Mouse (Mus musculus) neural tube, embryonic 11.5 days (tissue): Measurements from ENCODE around the gene Trf. TPM values are rescaled to one million over a fixed set of nuclear protein-coding genes. Genes with fewer than 3 reads are reported as not detected.

Source experiments
- ATAC-seq: fragments of 200-750 bp; cut with Nextera tagmentation; 2 replicates; pipeline ENCODE4 v1.8.0; 2017; ENCODE audit warnings: moderate number of reproducible peaks, mild to moderate bottlenecking, moderate TSS enrichment, moderate library complexity; ENCODE audit not compliant: insufficient read depth, low FRiP score, low TSS enrichment
- DNase-seq: peaks from one replicate; pipeline ENCODE4 v3.0.0-alpha.2; 2015; ENCODE audit warnings: low spot score
- H3K27ac ChIP-seq: fragments of 300-500 bp; sonication (generic); 2 replicates; pipeline ENCODE4 v1.5.1; 2014; ENCODE audit warnings: low read depth, mild to moderate bottlenecking, low read length
- H3K27me3 ChIP-seq: fragments of 300-500 bp; sonication (generic); 2 replicates; pipeline ENCODE4 v1.6.1; 2014; ENCODE audit warnings: mild to moderate bottlenecking, low read length, mixed read lengths; ENCODE audit not compliant: control insufficient read depth, insufficient read depth
- H3K36me3 ChIP-seq: fragments of 300-500 bp; sonication (generic); 2 replicates; pipeline ENCODE4 v1.6.1; 2014; ENCODE audit warnings: mild to moderate bottlenecking, low read length, moderate library complexity, mixed read lengths; ENCODE audit not compliant: control insufficient read depth, insufficient read depth
- H3K4me1 ChIP-seq: fragments of 300-500 bp; sonication (generic); 2 replicates; pipeline ENCODE4 v1.6.1; 2014; ENCODE audit warnings: low read length, mixed read lengths; ENCODE audit not compliant: control insufficient read depth, insufficient read depth
- H3K4me2 ChIP-seq: fragments of 300-500 bp; sonication (generic); 2 replicates; pipeline ENCODE4 v1.6.1; 2014; ENCODE audit warnings: low read depth, mild to moderate bottlenecking, moderate library complexity
- H3K4me3 ChIP-seq: fragments of 300-500 bp; sonication (generic); 2 replicates; pipeline ENCODE4 v1.5.1; 2014; ENCODE audit warnings: low read depth, low read length
- H3K9ac ChIP-seq: fragments of 300-500 bp; sonication (generic); 2 replicates; pipeline ENCODE4 v1.6.1; 2014; ENCODE audit warnings: mild to moderate bottlenecking, low read length
- H3K9me3 ChIP-seq: fragments of 300-500 bp; sonication (generic); 2 replicates; pipeline ENCODE4 v1.6.1; 2016; ENCODE audit warnings: low read length; ENCODE audit not compliant: control insufficient read depth
- WGBS: fragments of 180-500 bp; shearing (Covaris S2); extraction: QIAGEN DNeasy Blood & Tissue Kit; methylation state at CpG from one replicate; pipeline ENCODE4 v1.1.7; 2014; 5-methylcytosine and 5-hydroxymethylcytosine counted together
- polyA plus RNA-seq: library from polyadenylated mRNA; unstranded; fragments of >200 nt; fragmentation: Nextera tagmentation; extraction: Ambion mirVana; gene quantifications from 2 replicates; pipeline ENCODE4 v1.2.1, GENCODE M21; 2014

Trf gene
- polyA plus RNA-seq, 1 experiment from 2014 or later, result 28.5 TPM

GRCm38 (mm10) chr9:103246526-103247168 lies 16.4 kb upstream of the Trf start:
- Histone ChIP-seq H3K27me3 (no peaks in the 10 kb centered on the region), H3K4me3 (no peak overlapping the region), H3K4me1 (no peaks in the 10 kb centered on the region), H3K36me3 (no peaks in the 10 kb centered on the region), H3K9me3 (no peaks in the 10 kb centered on the region), H3K4me2 (no peak overlapping the region), H3K27ac (no peak overlapping the region), H3K9ac (no peak overlapping the region)
- DNase-seq, result no peak
- ATAC-seq, result no peak
- 88% methylated on average over 8 of the region's 8 CpGs for WGBS

GRCm38 (mm10) chr9:103243640-103244039 lies 13.4 kb upstream of the Trf start:
- Histone ChIP-seq H3K4me2 (no peak overlapping the region), H3K4me3 (no peak overlapping the region), H3K36me3 (no peaks in the 10 kb centered on the region), H3K27ac (no peak overlapping the region), H3K9ac (no peak overlapping the region), H3K27me3 (no peaks in the 10 kb centered on the region), H3K4me1 (no peaks in the 10 kb centered on the region), H3K9me3 (no peaks in the 10 kb centered on the region)
- ATAC-seq (no peak), DNase-seq (no peak)
- 93% methylated on average over 4 of the region's 4 CpGs for WGBS

DNA sequence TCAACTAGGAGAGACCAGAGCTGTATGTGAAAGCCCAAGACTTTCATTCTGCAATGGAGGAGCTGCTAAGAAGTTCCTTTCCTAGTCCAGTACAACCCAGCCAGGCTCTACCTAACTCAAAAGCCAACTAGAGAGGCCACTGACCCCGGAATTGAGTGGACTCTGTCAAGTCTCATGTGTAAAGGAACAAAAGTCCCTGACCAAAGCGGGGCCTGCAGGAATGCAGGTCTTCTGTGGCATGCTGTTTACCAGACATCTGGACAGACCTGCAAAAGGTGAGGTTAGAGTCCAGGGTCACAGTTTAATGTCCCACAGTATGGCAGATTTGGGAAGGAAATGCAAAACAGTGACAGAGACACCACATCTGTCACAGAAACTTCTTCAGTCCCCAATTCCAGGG lies 11.0 kb upstream of the Trf start:
- Histone ChIP-seq H3K9me3 (no peaks in the 10 kb centered on the region), H3K4me2 (no peak overlapping the region), H3K4me3 (no peak overlapping the region), H3K4me1 (no peaks in the 10 kb centered on the region), H3K27ac (no peak overlapping the region), H3K36me3 (no peaks in the 10 kb centered on the region), H3K9ac (no peak overlapping the region), H3K27me3 (no peaks in the 10 kb centered on the region)
- DNase-seq (no peak), ATAC-seq (no peak)
- 89% methylated on average over 2 of the region's 2 CpGs for WGBS

- no peak for ATAC-seq
- no peak for DNase-seq
- H3K27ac ChIP-seq, result no peak overlapping the region
- no peak overlapping the region for H3K4me3 ChIP-seq
- no peaks in the 10 kb centered on the region for H3K9me3 ChIP-seq
- H3K36me3 ChIP-seq, result no peaks in the 10 kb centered on the region
- H3K4me2 ChIP-seq, result no peak overlapping the region
- 91% methylated on average over 6 of the region's 6 CpGs for WGBS
- no peaks in the 10 kb centered on the region for H3K27me3 ChIP-seq
- H3K9ac ChIP-seq, result no peak overlapping the region
- H3K4me1 ChIP-seq, result no peaks in the 10 kb centered on the region
Measured at GRCm38 (mm10) chr9:103239471-103239870, 9.2 kb upstream of the Trf start.

DNA sequence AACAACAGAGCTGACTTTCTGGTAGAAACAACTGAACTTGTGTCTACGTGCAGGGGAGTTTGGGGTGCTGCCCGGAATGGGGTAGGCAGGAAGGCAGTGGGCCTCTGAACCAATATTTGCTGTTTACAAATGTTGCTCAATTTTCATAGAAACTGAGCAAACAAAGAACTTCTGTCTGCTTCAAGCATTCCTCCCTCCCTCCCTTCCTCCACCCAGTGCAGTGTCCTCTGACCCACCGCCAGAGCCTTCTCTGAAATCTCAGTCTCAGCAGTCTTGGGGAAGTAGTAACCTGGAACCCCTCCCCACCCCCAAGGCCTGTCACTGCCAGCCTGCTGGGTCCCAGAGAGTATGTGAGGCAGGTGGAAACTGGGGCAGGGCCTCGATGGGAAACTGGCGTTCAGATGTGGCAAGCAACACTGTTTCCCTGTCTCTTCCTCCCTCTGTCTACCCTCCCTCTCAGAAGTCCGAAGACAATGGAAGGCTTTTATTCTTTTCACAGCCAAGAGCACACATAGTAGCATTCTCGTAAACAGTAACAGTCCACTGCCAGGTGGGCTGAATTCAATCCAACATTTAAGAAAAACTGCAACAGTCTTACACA lies 4.4 kb upstream of the Trf start:
- H3K27ac ChIP-seq, result no peak overlapping the region
- 65% methylated on average over 7 of the region's 7 CpGs for WGBS

DNA sequence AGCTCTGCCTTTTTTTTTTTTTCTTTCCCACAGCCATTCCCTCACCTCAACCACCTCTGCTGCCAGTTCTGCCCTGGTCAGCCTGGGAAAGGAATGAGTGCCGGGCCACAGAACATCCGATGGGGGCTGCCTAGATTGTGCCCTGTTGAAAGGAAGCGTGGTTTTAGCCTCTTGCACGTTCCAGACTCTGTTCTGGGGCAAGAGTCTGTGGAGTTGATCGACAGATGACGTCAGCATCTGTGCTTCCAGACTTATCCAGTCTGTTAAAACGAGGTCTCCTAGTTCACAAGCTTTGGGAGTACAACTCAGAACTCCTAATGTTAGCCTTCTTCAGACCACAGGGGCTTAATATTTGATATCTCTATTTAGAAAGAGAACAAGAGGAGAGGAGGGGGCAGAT lies 3.8 kb upstream of the Trf start:
- Histone ChIP-seq H3K27ac (no peak overlapping the region), H3K9me3 (no peaks in the 10 kb centered on the region), H3K27me3 (no peaks in the 10 kb centered on the region), H3K4me3 (no peak overlapping the region), H3K4me2 (no peak overlapping the region), H3K9ac (no peak overlapping the region), H3K36me3 (no peaks in the 10 kb centered on the region), H3K4me1 (no peaks in the 10 kb centered on the region)
- no peak for DNase-seq
- whole genome bisulfite sequencing, result 85% methylated on average over 7 of the region's 7 CpGs
- no peak for ATAC-seq

More for the DNA sequence above, 4.4 kb upstream of the Trf start:
- no peaks in the 10 kb centered on the region for H3K9me3 ChIP-seq
- no peak for DNase-seq
- H3K4me1 ChIP-seq, result no peaks in the 10 kb centered on the region
- no peaks in the 10 kb centered on the region for H3K27me3 ChIP-seq
- H3K36me3 ChIP-seq, result no peaks in the 10 kb centered on the region
- H3K4me3 ChIP-seq, result no peak overlapping the region
- H3K4me2 ChIP-seq, result no peak overlapping the region
- no peak overlapping the region for H3K9ac ChIP-seq
- ATAC-seq, result no peak

- Histone ChIP-seq H3K4me1 (no peaks in the 10 kb centered on the region), H3K4me2 (no peak overlapping the region)
Measured at GRCm38 (mm10) chr9:103233006-103233395, 2.8 kb upstream of the Trf start.

DNA sequence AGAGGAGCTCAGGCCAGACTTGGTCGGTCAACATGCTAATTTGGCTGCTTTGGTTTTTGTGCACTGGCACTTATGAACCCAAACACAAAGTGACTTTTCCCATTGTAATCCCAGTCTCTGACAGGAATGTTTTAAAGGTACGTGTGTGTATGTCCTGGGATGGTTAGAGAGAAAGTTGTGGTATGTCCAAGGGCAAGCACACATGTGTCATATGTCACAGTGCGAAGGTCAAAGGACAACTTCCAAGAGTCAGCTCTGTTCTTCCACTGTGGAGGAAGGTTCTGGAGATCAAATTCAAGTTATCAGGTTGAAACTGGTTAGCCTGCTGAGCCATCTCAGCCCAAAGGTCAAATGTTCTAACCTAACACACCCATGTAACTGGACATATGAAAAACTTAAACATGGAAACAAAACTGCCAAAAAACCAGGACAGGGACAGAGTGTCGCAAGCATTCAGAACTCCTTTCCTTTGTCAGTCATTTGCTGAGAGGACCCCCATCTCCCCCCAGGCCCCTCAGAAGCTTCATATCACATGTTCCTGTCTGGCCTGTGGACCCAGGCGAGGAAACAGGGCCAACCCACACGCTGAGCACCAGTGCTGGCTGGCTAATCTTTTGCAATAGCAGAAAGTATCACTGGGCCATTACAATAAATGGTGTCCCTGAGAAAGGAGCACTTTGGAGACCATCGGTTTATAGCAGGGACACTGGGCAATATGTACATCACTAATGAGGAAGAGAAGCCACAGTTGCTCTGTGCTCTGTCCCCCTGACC lies 2.2 kb upstream of the Trf start:
- Histone ChIP-seq H3K9me3 (no peaks in the 10 kb centered on the region), H3K27ac (no peak overlapping the region), H3K4me2 (no peak overlapping the region), H3K4me3 (no peak overlapping the region), H3K36me3 (no peaks in the 10 kb centered on the region), H3K9ac (no peak overlapping the region), H3K27me3 (no peaks in the 10 kb centered on the region), H3K4me1 (no peaks in the 10 kb centered on the region)
- ATAC-seq (no peak), DNase-seq (no peak)
- WGBS, result 92% methylated on average over 7 of the region's 7 CpGs

More at GRCm38 (mm10) chr9:103233006-103233395, 2.8 kb upstream of the Trf start:
- ATAC-seq (no peak), DNase-seq (no peak)
- Histone ChIP-seq H3K27ac (no peak overlapping the region), H3K4me3 (no peak overlapping the region), H3K9me3 (no peaks in the 10 kb centered on the region), H3K9ac (no peak overlapping the region), H3K27me3 (no peaks in the 10 kb centered on the region), H3K36me3 (no peaks in the 10 kb centered on the region)
- 62% methylated on average over 7 of the region's 7 CpGs for WGBS
